Mouse (Mus musculus) megakaryocyte, embryonic 14.5 days (primary cell): ENCODE data around the gene Ddx19b. TPM values are rescaled to one million over a fixed set of nuclear protein-coding genes. Genes with fewer than 3 reads are reported as not detected.

Experiments used
- H3K27me3 ChIP-seq: replicated peaks from 2 replicates; pipeline ENCODE3; 2012; ENCODE audit warnings: inconsistent platforms
- H3K36me3 ChIP-seq: replicated peaks from 2 replicates; pipeline ENCODE3; 2012; ENCODE audit warnings: low read length, inconsistent platforms, mixed read lengths
- H3K4me1 ChIP-seq: 2 replicates; pipeline ENCODE4 v1.6.1; 2012; ENCODE audit warnings: inconsistent platforms
- H3K4me3 ChIP-seq: replicated peaks from 2 replicates; pipeline ENCODE3; 2012; ENCODE audit warnings: moderate library complexity, mild to moderate bottlenecking, inconsistent platforms
- H3K9me3 ChIP-seq: 2 replicates; pipeline ENCODE4 v1.6.1; 2012; ENCODE audit warnings: inconsistent platforms
- FLI1 ChIP-seq: IDR thresholded peaks from 2 replicates; pipeline ENCODE4 v1.6.1; 2012; ENCODE audit warnings: low read length, inconsistent platforms, mixed read lengths
- GATA1 ChIP-seq: IDR thresholded peaks from 3 replicates; pipeline ENCODE4 v1.6.1; 2012; ENCODE audit warnings: mixed read lengths, low read length, inconsistent platforms, borderline replicate concordance
- polyA plus RNA-seq: library from polyadenylated mRNA; stranded (reverse); fragments of >175 nt; gene quantifications from 2 replicates; pipeline ENCODE4 v1.2.3, GENCODE M21; 2012; ENCODE audit warnings: low replicate concordance; ENCODE audit not compliant: insufficient read depth

Ddx19b gene
- polyA plus RNA-seq, 1 experiment = 1.1 TPM

GRCm38 (mm10) chr8:111058946-111059572, 27.5 kb upstream of the Ddx19b start:
- TF ChIP-seq GATA1 (no peak), FLI1 (no peak)
- H3K27me3 ChIP-seq = peaks cover 18% of the 10 kb centered on the region
- no peaks in the 10 kb centered on the region for H3K9me3 ChIP-seq
- H3K36me3 ChIP-seq = peaks cover 22% of the 10 kb centered on the region
- peaks cover 62% of the 10 kb centered on the region for H3K4me1 ChIP-seq
- no peak overlapping the region for H3K4me3 ChIP-seq

DNA sequence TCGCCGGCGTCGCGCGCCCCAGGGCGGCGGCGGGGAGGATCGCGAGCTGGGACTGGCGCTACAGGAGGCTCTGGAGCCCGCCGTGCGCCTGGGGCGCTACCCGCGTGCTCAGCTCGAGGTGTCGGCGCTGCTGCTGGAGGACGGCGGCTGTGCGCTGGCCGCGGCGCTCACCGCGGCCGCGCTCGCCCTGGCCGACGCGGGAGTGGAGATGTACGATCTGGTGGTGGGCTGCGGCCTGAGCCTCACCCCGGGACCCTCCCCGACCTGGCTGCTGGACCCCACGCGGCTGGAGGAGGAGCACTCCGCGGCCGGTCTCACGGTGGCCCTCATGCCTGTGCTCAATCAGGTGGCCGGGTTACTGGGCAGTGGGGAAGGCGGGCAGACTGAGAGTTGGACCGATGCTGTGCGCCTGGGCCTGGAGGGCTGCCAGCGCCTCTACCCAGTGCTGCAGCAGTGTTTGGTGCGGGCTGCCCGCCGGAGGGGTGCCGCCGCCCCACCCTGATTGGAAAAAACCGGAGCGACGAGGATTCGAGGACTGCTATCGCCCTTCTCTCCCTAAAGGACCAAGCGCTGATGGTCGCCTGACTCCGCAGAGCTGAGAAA, 25.2 kb upstream of the Ddx19b start:
- peaks cover 14% of the 10 kb centered on the region for H3K27me3 ChIP-seq
- H3K36me3 ChIP-seq = peaks cover 45% of the 10 kb centered on the region
- no peaks in the 10 kb centered on the region for H3K9me3 ChIP-seq
- TF ChIP-seq GATA1 = no peak
- no peak for TF ChIP-seq FLI1
- H3K4me3 ChIP-seq = peak overlapping the region; percentile 97
- peaks cover 48% of the 10 kb centered on the region for H3K4me1 ChIP-seq

- Histone ChIP-seq H3K4me1 (peaks cover 43% of the 10 kb centered on the region), H3K27me3 (peaks cover 10% of the 10 kb centered on the region), H3K36me3 (peaks cover 51% of the 10 kb centered on the region), H3K9me3 (no peaks in the 10 kb centered on the region), H3K4me3 (peak within 1 kb of the TSS; percentile 97)
- TF ChIP-seq FLI1 = peak; percentile 45; the same call in 1 of the 2 replicates
- TF ChIP-seq GATA1 = no peak
Measured at GRCm38 (mm10) chr8:111056158-111056663, 24.7 kb upstream of the Ddx19b start, which contains the start of gene Exosc6. Gene Exosc6, plus strand, starts transcription at chr8:111056339.

DNA sequence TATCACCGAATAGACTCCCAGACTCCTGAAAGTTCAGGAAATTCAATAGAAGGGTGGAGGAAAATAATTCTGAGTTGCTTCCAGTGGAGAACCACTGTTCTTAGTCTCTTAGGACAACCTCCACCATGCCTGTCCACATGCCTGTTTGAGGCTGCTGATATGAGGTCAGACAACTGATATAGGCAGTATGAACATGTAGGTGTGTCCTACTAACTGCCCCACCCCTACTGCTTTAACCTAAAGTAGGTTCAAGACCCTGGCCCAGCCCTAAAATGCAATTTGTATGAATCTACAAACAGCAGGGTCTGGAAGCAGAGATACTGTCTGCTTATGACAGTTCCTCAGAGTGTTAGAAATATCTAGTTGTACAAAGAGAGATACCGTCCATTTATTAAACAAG, 24.1 kb upstream of the Ddx19b start:
- Histone ChIP-seq H3K27me3 (peaks cover 4% of the 10 kb centered on the region), H3K4me1 (peaks cover 37% of the 10 kb centered on the region), H3K36me3 (peaks cover 56% of the 10 kb centered on the region), H3K9me3 (no peaks in the 10 kb centered on the region), H3K4me3 (no peak overlapping the region)
- TF ChIP-seq GATA1 (no peak), FLI1 (no peak)

- Histone ChIP-seq H3K4me3 (no peak overlapping the region), H3K9me3 (no peaks in the 10 kb centered on the region), H3K36me3 (peaks cover 62% of the 10 kb centered on the region), H3K4me1 (peaks cover 32% of the 10 kb centered on the region), H3K27me3 (no peaks in the 10 kb centered on the region)
- TF ChIP-seq GATA1 (no peak), FLI1 (no peak)
Measured at GRCm38 (mm10) chr8:111055031-111055634, 23.6 kb upstream of the Ddx19b start.

DNA sequence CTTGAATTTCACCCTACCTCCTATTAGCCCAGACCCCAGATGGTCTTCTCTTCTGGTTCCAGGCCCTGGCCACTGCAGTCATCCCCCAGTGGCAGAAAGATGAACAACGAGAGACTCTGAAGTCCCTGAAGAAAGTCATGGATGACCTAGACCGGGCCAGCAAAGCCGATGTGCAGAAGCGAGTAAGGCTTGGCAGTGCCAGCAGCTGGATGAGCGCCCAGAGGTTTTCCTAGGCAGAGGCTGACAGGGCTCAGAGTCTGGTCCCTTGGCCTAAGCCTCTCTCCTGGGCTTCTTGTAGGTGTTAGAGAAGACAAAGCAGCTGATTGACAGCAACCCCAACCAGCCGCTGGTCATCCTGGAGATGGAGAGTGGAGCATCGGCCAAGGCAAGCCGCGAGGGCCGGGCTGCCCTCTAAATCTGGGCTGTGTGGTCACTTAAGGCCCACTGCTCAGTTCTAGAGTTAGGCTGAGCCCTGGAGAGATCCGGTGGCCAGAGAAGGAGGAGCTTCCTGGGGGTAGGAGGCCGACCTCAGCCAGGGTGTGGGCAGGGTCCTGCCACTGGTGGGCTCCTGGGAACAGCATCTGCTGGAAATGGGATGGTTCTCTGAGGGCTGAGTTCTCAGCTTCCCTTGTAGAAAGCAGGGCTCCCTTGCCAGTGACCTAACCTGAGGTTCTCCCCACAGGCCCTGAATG, 22.4 kb upstream of the Ddx19b start:
- Histone ChIP-seq H3K9me3 (no peaks in the 10 kb centered on the region), H3K27me3 (no peaks in the 10 kb centered on the region), H3K4me3 (no peak overlapping the region), H3K36me3 (peaks cover 73% of the 10 kb centered on the region), H3K4me1 (peaks cover 23% of the 10 kb centered on the region)
- TF ChIP-seq GATA1 (no peak), FLI1 (no peak)

DNA sequence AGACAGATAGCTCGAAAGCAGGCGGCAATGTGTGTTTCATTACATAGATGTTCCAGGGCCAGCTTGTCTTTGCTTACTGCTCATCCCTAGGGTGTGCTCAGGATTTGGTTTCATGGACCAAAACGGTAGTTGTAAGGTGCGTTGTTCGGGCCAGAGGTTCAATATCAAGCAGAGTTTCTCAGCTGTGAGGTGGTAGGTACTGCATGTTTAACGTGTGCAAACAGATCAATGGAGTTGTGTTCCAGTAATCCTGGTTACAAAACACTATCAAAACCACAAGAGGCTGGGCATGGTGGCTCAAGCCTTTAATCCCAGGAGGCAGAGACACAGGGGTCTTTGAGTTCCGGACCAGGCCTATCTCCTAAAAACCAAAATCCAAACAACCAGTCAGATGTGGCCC, 17.6 kb upstream of the Ddx19b start:
- Histone ChIP-seq H3K4me1 (no peaks in the 10 kb centered on the region), H3K27me3 (no peaks in the 10 kb centered on the region), H3K4me3 (no peak overlapping the region), H3K36me3 (peaks cover 100% of the 10 kb centered on the region), H3K9me3 (no peaks in the 10 kb centered on the region)
- TF ChIP-seq GATA1 = no peak
- no peak for TF ChIP-seq FLI1

GRCm38 (mm10) chr8:111048694-111049093, 17.1 kb upstream of the Ddx19b start:
- H3K27me3 ChIP-seq = no peaks in the 10 kb centered on the region
- TF ChIP-seq FLI1 (no peak), GATA1 (no peak)
- H3K36me3 ChIP-seq = peaks cover 99% of the 10 kb centered on the region
- no peaks in the 10 kb centered on the region for H3K9me3 ChIP-seq
- no peak overlapping the region for H3K4me3 ChIP-seq
- no peaks in the 10 kb centered on the region for H3K4me1 ChIP-seq

DNA sequence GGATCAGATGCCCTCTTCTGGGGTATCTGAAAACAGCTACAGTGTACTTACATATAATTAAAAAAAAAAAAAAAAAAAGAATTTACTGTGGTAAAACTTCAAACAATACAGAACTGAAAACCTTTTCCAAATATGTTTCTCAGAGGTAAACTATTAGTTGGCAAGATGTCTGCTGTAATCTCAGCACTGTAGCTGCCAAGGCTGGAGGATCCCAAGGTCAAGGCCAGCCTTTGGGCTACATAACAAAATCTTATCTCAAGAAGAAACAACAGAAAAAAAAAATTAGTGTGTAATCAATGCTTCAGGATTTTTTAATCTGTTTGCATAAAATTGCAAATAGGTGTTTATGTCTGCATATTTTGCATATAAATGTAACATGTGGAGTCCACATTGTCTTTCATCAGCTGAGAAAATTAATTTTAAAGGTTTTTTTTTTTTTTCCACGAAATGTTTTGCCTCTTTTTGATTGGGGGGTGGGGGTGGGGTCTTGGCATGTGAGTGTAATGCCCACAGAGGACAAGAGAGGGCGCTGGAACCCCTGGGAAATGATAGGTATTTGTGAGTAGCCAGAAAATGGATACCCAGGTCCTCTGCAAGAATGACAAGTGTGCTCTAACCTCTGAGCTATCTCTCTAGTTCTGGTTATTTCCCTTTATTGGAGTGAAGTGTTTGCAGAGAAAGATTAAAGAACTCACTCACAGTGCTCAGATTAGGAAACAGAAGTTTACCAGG, 12.6 kb upstream of the Ddx19b start:
- Histone ChIP-seq H3K4me1 (peaks cover 6% of the 10 kb centered on the region; the same call in 1 of the 2 replicates), H3K27me3 (no peaks in the 10 kb centered on the region), H3K9me3 (no peaks in the 10 kb centered on the region), H3K4me3 (no peak overlapping the region), H3K36me3 (peaks cover 99% of the 10 kb centered on the region)
- TF ChIP-seq FLI1 (no peak), GATA1 (no peak)
